Mouse (Mus musculus) G1E (cell line): ENCODE measurements at regions not wholly inside any gene's neighbourhood (a gene's known extent, or its start where the extent isn't known, plus 50 kb on each side); places are given as distances from the start of the nearest gene placed in this dataset.

Experiments
- ATAC-seq: 2 replicates; pipeline ENCODE4 v1.8.0; 2016; ENCODE audit warnings: mild to moderate bottlenecking; ENCODE audit not compliant: insufficient number of reproducible peaks, poor library complexity, low FRiP score, severe bottlenecking; ENCODE audit errors: extremely low read depth
- DNase-seq: peaks from one replicate; pipeline ENCODE4 v3.0.0; 2012; ENCODE audit warnings: low spot score
- H3K27me3 ChIP-seq: 2 replicates; pipeline ENCODE4 v1.6.1; 2012; ENCODE audit warnings: mild to moderate bottlenecking, low read length, inconsistent platforms; ENCODE audit not compliant: insufficient read depth
- H3K36me3 ChIP-seq: replicated peaks from 2 replicates; pipeline ENCODE3; 2012; ENCODE audit warnings: mild to moderate bottlenecking, inconsistent platforms
- H3K4me1 ChIP-seq: 2 replicates; pipeline ENCODE4 v1.6.1; 2012; ENCODE audit warnings: low read depth, low read length, inconsistent platforms, mixed read lengths; ENCODE audit not compliant: insufficient read depth
- H3K4me3 ChIP-seq: 2 replicates; pipeline ENCODE4 v1.5.1; 2012; ENCODE audit warnings: low read depth, mild to moderate bottlenecking, inconsistent platforms, low read length, moderate library complexity, mixed read lengths
- H3K9me3 ChIP-seq: replicated peaks from 2 replicates; pipeline ENCODE4 v1.6.1; 2012; ENCODE audit warnings: inconsistent platforms
- CTCF ChIP-seq: IDR thresholded peaks from 2 replicates; pipeline ENCODE4 v1.5.1; 2012; ENCODE audit warnings: low read depth, low read length, inconsistent platforms, mixed read lengths
- GATA1 ChIP-seq: IDR thresholded peaks from 2 replicates; pipeline ENCODE4 v1.6.1; 2012; ENCODE audit warnings: borderline replicate concordance, low read length, inconsistent platforms, mixed read lengths
- GATA2 ChIP-seq: IDR thresholded peaks from 2 replicates; pipeline ENCODE4 v1.6.1; 2012; ENCODE audit warnings: low read depth, low read length, inconsistent platforms, borderline replicate concordance
- POLR2AphosphoS5 ChIP-seq: IDR thresholded peaks from 2 replicates; pipeline ENCODE4 v1.6.1; 2012; ENCODE audit warnings: low read depth, low read length, inconsistent platforms; ENCODE audit not compliant: insufficient replicate concordance
- TAL1 ChIP-seq: conservative IDR thresholded peaks from 2 replicates; pipeline ENCODE4 v1.6.1; 2012; ENCODE audit warnings: low read depth, low read length, inconsistent platforms, mixed read lengths

GRCm38 (mm10) chr2:172727576-172727975 is 178.2 kb downstream of the Tfap2c start:
- ATAC-seq (no peak), DNase-seq (no peak)
- H3K36me3 ChIP-seq, result no peaks in the 10 kb centered on the region
- H3K4me1 ChIP-seq, result no peaks in the 10 kb centered on the region
- H3K27me3 ChIP-seq, result no peaks in the 10 kb centered on the region
- TF ChIP-seq TAL1, result no peak
- TF ChIP-seq GATA2, result no peak
- no peak for TF ChIP-seq POLR2AphosphoS5
- TF ChIP-seq CTCF, result no peak
- TF ChIP-seq GATA1, result no peak
- peaks cover 82% of the 10 kb centered on the region for H3K9me3 ChIP-seq
- H3K4me3 ChIP-seq, result no peak overlapping the region

DNA sequence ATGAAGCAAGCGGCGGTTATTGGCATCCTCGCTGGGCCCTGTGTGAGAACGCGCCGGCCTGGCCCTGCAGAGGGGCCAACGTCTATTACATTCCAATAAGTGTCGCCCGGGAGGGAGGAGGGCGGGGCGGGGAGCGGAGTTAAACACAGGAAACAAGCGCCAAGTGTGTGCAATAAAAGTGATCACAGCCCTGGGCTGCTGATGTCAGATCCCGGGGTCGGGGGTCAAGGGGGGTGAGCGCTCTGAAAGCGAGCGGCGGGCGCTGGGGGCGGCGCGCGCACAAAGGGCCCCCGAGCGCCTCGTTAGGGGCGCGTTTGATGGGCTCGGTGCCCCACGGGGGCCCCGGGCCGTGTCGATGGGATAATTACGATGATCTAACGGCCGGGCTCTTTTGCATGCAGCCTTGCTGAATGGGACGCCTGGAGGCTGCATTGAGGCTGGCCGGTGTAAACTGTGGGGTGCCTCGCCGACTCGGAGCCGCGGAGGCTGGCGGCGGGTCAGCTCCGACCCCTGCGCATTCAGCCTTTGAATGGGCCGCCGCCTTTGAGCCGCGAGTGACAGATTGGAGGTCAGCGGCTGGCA is 178.9 kb downstream of the Tfap2c start:
- no peak for TF ChIP-seq CTCF
- no peak for TF ChIP-seq GATA1
- TF ChIP-seq POLR2AphosphoS5, result no peak
- TF ChIP-seq GATA2, result no peak
- no peak for TF ChIP-seq TAL1
- no peak overlapping the region; the same call in 1 of the 2 replicates for H3K4me3 ChIP-seq
- H3K36me3 ChIP-seq, result no peaks in the 10 kb centered on the region
- ATAC-seq (no peak), DNase-seq (no peak)
- no peaks in the 10 kb centered on the region for H3K27me3 ChIP-seq
- no peaks in the 10 kb centered on the region for H3K4me1 ChIP-seq
- H3K9me3 ChIP-seq, result peaks cover 81% of the 10 kb centered on the region

GRCm38 (mm10) chr2:172729151-172729550 is 179.8 kb downstream of the Tfap2c start:
- no peak for TF ChIP-seq GATA2
- no peak for TF ChIP-seq TAL1
- no peak for TF ChIP-seq CTCF
- no peak for TF ChIP-seq GATA1
- TF ChIP-seq POLR2AphosphoS5, result no peak
- ATAC-seq, result no peak
- Histone ChIP-seq H3K4me1 (no peaks in the 10 kb centered on the region), H3K9me3 (peaks cover 79% of the 10 kb centered on the region), H3K27me3 (no peaks in the 10 kb centered on the region), H3K4me3 (no peak overlapping the region), H3K36me3 (no peaks in the 10 kb centered on the region)
- no peak for DNase-seq

DNA sequence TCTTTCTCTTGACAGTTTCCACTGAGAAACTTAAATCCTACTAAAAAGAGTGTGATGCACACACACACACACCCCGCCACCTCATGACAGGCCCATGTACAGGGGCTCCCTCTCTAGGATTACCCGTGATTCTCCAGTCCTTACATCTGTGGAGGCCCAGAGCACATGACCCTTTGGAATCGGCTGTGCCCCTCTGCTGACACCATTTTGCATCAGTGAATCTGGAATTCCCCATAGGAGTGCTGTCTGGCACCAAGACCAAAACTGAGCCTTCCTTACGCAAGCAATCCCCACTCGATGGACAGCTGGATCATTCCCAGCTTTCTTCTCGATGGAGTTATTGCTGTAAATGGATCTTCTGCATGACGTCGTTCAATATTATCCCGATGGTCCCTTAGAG is 180.3 kb downstream of the Tfap2c start:
- Histone ChIP-seq H3K4me1 (no peaks in the 10 kb centered on the region), H3K36me3 (no peaks in the 10 kb centered on the region), H3K27me3 (no peaks in the 10 kb centered on the region), H3K4me3 (no peak overlapping the region), H3K9me3 (peaks cover 77% of the 10 kb centered on the region)
- TF ChIP-seq CTCF (no peak), GATA2 (no peak), POLR2AphosphoS5 (no peak), TAL1 (no peak), GATA1 (no peak)
- DNase-seq (no peak), ATAC-seq (no peak)

- no peak for TF ChIP-seq CTCF
- TF ChIP-seq TAL1, result no peak
- no peak for TF ChIP-seq GATA2
- no peak for TF ChIP-seq POLR2AphosphoS5
- no peak for TF ChIP-seq GATA1
- Histone ChIP-seq H3K4me3 (no peak overlapping the region), H3K9me3 (peaks cover 79% of the 10 kb centered on the region), H3K36me3 (no peaks in the 10 kb centered on the region), H3K4me1 (no peaks in the 10 kb centered on the region), H3K27me3 (no peaks in the 10 kb centered on the region)
- ATAC-seq (no peak), DNase-seq (no peak)
Observed at GRCm38 (mm10) chr2:172731408-172731807, 182.0 kb downstream of the Tfap2c start.

GRCm38 (mm10) chr2:172732453-172733210 is 183.2 kb downstream of the Tfap2c start:
- TF ChIP-seq POLR2AphosphoS5 (no peak), CTCF (no peak), GATA1 (no peak), TAL1 (no peak), GATA2 (no peak)
- no peak for ATAC-seq
- no peak overlapping the region for H3K4me3 ChIP-seq
- no peaks in the 10 kb centered on the region for H3K36me3 ChIP-seq
- H3K9me3 ChIP-seq, result peaks cover 83% of the 10 kb centered on the region
- H3K27me3 ChIP-seq, result no peaks in the 10 kb centered on the region
- no peak for DNase-seq
- no peaks in the 10 kb centered on the region for H3K4me1 ChIP-seq
